Mouse (Mus musculus): ENCODE results near the gene Slc3a1. TPM values are rescaled to one million over a fixed set of nuclear protein-coding genes. Genes with fewer than 3 reads are reported as not detected.
A peak's percentile ranks its signal among the peaks of the same experiment; 100 is the strongest.

The Slc3a1 gene
- polyA plus RNA-seq, 1 experiment from 2014 or later = 0.25 TPM

- Histone ChIP-seq H3K4me1 (peaks cover 5% of the 10 kb centered on the region), H3K4me3 (no peak overlapping the region), H3K9me3 (no peaks in the 10 kb centered on the region), H3K27me3 (ENCODE audit: poor library complexity, severe bottlenecking) (no peaks in the 10 kb centered on the region), H3K27ac (no peak overlapping the region), H3K36me3 (replicated peaks) (peaks cover 12% of the 10 kb centered on the region)
- WGBS = 86% methylated on average over 3 of the region's 3 CpGs
- no peak for DNase-seq (ENCODE audit: extremely low spot score, low spot score)
Observed at GRCm38 (mm10) chr17:85020343-85020742, 7.8 kb upstream of the Slc3a1 start.

GRCm38 (mm10) chr17:85023247-85024167 lies 4.7 kb upstream of the Slc3a1 start:
- DNase-seq (ENCODE audit: extremely low spot score, low spot score) = peak; percentile 28
- H3K27ac ChIP-seq = no peak overlapping the region
- H3K27me3 ChIP-seq (ENCODE audit: poor library complexity, severe bottlenecking) = no peaks in the 10 kb centered on the region
- peaks cover 8% of the 10 kb centered on the region; the same call in 1 of the 2 replicates for H3K36me3 ChIP-seq (replicated peaks)
- 68% methylated on average over 22 of the region's 22 CpGs for WGBS
- peaks cover 5% of the 10 kb centered on the region for H3K4me1 ChIP-seq
- H3K9me3 ChIP-seq = no peaks in the 10 kb centered on the region
- no peak overlapping the region for H3K4me3 ChIP-seq

GRCm38 (mm10) chr17:85024237-85024636 lies 3.9 kb upstream of the Slc3a1 start:
- Histone ChIP-seq H3K4me3 (no peak overlapping the region), H3K4me1 (peaks cover 5% of the 10 kb centered on the region), H3K27me3 (ENCODE audit: poor library complexity, severe bottlenecking) (no peaks in the 10 kb centered on the region), H3K36me3 (replicated peaks) (peaks cover 8% of the 10 kb centered on the region; the same call in 1 of the 2 replicates), H3K27ac (no peak overlapping the region), H3K9me3 (no peaks in the 10 kb centered on the region)
- no peak for DNase-seq (ENCODE audit: extremely low spot score, low spot score)
- WGBS = 88% methylated on average over 8 of the region's 8 CpGs

GRCm38 (mm10) chr17:85025151-85025550 lies 3.0 kb upstream of the Slc3a1 start:
- 93% methylated on average over 6 of the region's 6 CpGs for WGBS
- no peak for DNase-seq (ENCODE audit: extremely low spot score, low spot score)

GRCm38 (mm10) chr17:85026436-85026835 lies 1.7 kb upstream of the Slc3a1 start:
- Histone ChIP-seq H3K27me3 (ENCODE audit: poor library complexity, severe bottlenecking) (no peaks in the 10 kb centered on the region), H3K4me1 (peaks cover 5% of the 10 kb centered on the region), H3K36me3 (replicated peaks) (peaks cover 8% of the 10 kb centered on the region; the same call in 1 of the 2 replicates), H3K4me3 (no peak overlapping the region), H3K9me3 (no peaks in the 10 kb centered on the region), H3K27ac (no peak overlapping the region)
- no peak for DNase-seq (ENCODE audit: extremely low spot score, low spot score)
- 92% methylated on average over 6 of the region's 6 CpGs for WGBS

More at GRCm38 (mm10) chr17:85025151-85025550, 3.0 kb upstream of the Slc3a1 start:
- Histone ChIP-seq H3K4me1 (peaks cover 5% of the 10 kb centered on the region), H3K27me3 (ENCODE audit: poor library complexity, severe bottlenecking) (no peaks in the 10 kb centered on the region), H3K27ac (no peak overlapping the region), H3K9me3 (no peaks in the 10 kb centered on the region), H3K4me3 (no peak overlapping the region), H3K36me3 (replicated peaks) (peaks cover 8% of the 10 kb centered on the region; the same call in 1 of the 2 replicates)

- 88% methylated on average over 3 of the region's 3 CpGs for WGBS
Observed at GRCm38 (mm10) chr17:85027247-85027646, 929 bp upstream of the Slc3a1 start.

GRCm38 (mm10) chr17:85028797-85029196 lies 621 bp downstream of the Slc3a1 start:
- H3K4me3 ChIP-seq = no peak overlapping the region
- H3K27me3 ChIP-seq (ENCODE audit: poor library complexity, severe bottlenecking) = no peaks in the 10 kb centered on the region
- H3K9me3 ChIP-seq = no peaks in the 10 kb centered on the region
- peaks cover 4% of the 10 kb centered on the region for H3K4me1 ChIP-seq
- WGBS = 93% methylated on average over 10 of the region's 10 CpGs
- peaks cover 8% of the 10 kb centered on the region; the same call in 1 of the 2 replicates for H3K36me3 ChIP-seq (replicated peaks)
- no peak for DNase-seq (ENCODE audit: extremely low spot score, low spot score)
- H3K27ac ChIP-seq = no peak overlapping the region

More at GRCm38 (mm10) chr17:85027247-85027646, 929 bp upstream of the Slc3a1 start:
- Histone ChIP-seq H3K4me1 (peaks cover 5% of the 10 kb centered on the region), H3K4me3 (no peak overlapping the region), H3K36me3 (replicated peaks) (peaks cover 8% of the 10 kb centered on the region; the same call in 1 of the 2 replicates), H3K27ac (no peak overlapping the region), H3K27me3 (ENCODE audit: poor library complexity, severe bottlenecking) (no peaks in the 10 kb centered on the region), H3K9me3 (no peaks in the 10 kb centered on the region)
- DNase-seq (ENCODE audit: extremely low spot score, low spot score) = no peak

GRCm38 (mm10) chr17:85030651-85031050 lies 2.5 kb downstream of the Slc3a1 start:
- DNase-seq (ENCODE audit: extremely low spot score, low spot score) = no peak
- no peaks in the 10 kb centered on the region for H3K9me3 ChIP-seq
- H3K4me1 ChIP-seq = no peaks in the 10 kb centered on the region
- H3K27ac ChIP-seq = no peak overlapping the region
- H3K36me3 ChIP-seq (replicated peaks) = no peaks in the 10 kb centered on the region
- WGBS = 83% methylated on average over 5 of the region's 5 CpGs
- H3K27me3 ChIP-seq (ENCODE audit: poor library complexity, severe bottlenecking) = no peaks in the 10 kb centered on the region
- no peak overlapping the region for H3K4me3 ChIP-seq

- H3K27ac ChIP-seq = no peak overlapping the region
- no peaks in the 10 kb centered on the region for H3K36me3 ChIP-seq (replicated peaks)
- 79% methylated on average over 3 of the region's 3 CpGs for WGBS
- H3K27me3 ChIP-seq (ENCODE audit: poor library complexity, severe bottlenecking) = no peaks in the 10 kb centered on the region
- H3K4me3 ChIP-seq = no peak overlapping the region
- no peak for DNase-seq (ENCODE audit: extremely low spot score, low spot score)
- no peaks in the 10 kb centered on the region for H3K4me1 ChIP-seq
- H3K9me3 ChIP-seq = no peaks in the 10 kb centered on the region
Observed at GRCm38 (mm10) chr17:85033087-85033486, 4.9 kb downstream of the Slc3a1 start.

- Histone ChIP-seq H3K27ac (no peak overlapping the region), H3K4me1 (no peaks in the 10 kb centered on the region), H3K27me3 (ENCODE audit: poor library complexity, severe bottlenecking) (no peaks in the 10 kb centered on the region), H3K4me3 (no peak overlapping the region), H3K9me3 (no peaks in the 10 kb centered on the region), H3K36me3 (replicated peaks) (no peaks in the 10 kb centered on the region)
- WGBS = 74% methylated on average over 11 of the region's 11 CpGs
- DNase-seq (ENCODE audit: extremely low spot score, low spot score) = no peak
Observed at GRCm38 (mm10) chr17:85034068-85034467, 5.9 kb downstream of the Slc3a1 start.

- no peak overlapping the region for H3K4me3 ChIP-seq
- DNase-seq (ENCODE audit: extremely low spot score, low spot score) = no peak
- H3K36me3 ChIP-seq (replicated peaks) = no peaks in the 10 kb centered on the region
- H3K27ac ChIP-seq = no peak overlapping the region
- 89% methylated on average over 5 of the region's 5 CpGs for WGBS
- no peaks in the 10 kb centered on the region for H3K27me3 ChIP-seq (ENCODE audit: poor library complexity, severe bottlenecking)
- H3K9me3 ChIP-seq = no peaks in the 10 kb centered on the region
- H3K4me1 ChIP-seq = peaks cover 5% of the 10 kb centered on the region; the same call in 1 of the 2 replicates
Observed at GRCm38 (mm10) chr17:85037855-85038254, 9.7 kb downstream of the Slc3a1 start.

- 75% methylated on average over 4 of the region's 4 CpGs for WGBS
- H3K4me3 ChIP-seq = no peak overlapping the region
- H3K27ac ChIP-seq = no peak overlapping the region
- H3K36me3 ChIP-seq (replicated peaks) = no peaks in the 10 kb centered on the region
- DNase-seq (ENCODE audit: extremely low spot score, low spot score) = no peak
- H3K4me1 ChIP-seq = peaks cover 5% of the 10 kb centered on the region; the same call in 1 of the 2 replicates
- H3K27me3 ChIP-seq (ENCODE audit: poor library complexity, severe bottlenecking) = no peaks in the 10 kb centered on the region
- no peaks in the 10 kb centered on the region for H3K9me3 ChIP-seq
Observed at GRCm38 (mm10) chr17:85038311-85038710, 10.1 kb downstream of the Slc3a1 start.

- Histone ChIP-seq H3K36me3 (replicated peaks) (no peaks in the 10 kb centered on the region), H3K9me3 (no peaks in the 10 kb centered on the region), H3K4me1 (peaks cover 5% of the 10 kb centered on the region; the same call in 1 of the 2 replicates), H3K27me3 (ENCODE audit: poor library complexity, severe bottlenecking) (no peaks in the 10 kb centered on the region), H3K4me3 (no peak overlapping the region), H3K27ac (no peak overlapping the region)
- no peak for DNase-seq (ENCODE audit: extremely low spot score, low spot score)
- WGBS = 90% methylated on average over 5 of the region's 5 CpGs
Observed at GRCm38 (mm10) chr17:85038761-85039160, 10.6 kb downstream of the Slc3a1 start.
